Mouse (Mus musculus) cortical plate, adult 2 months (tissue): Measurements from ENCODE around the gene Abcc6.

Source experiments
- CTCF ChIP-seq: fragments of 200-500 bp; IDR thresholded peaks from 2 replicates; pipeline ENCODE4 v1.5.1; 2011; ENCODE audit warnings: mild to moderate bottlenecking, control low read depth, low read length; ENCODE audit not compliant: insufficient read depth; ENCODE audit errors: extremely low read depth
- POLR2A ChIP-seq: fragments of 200-500 bp; IDR thresholded peaks from 2 replicates; pipeline ENCODE4 v1.6.1; 2011; ENCODE audit warnings: mild to moderate bottlenecking, low read length, control low read depth; ENCODE audit not compliant: insufficient read depth; ENCODE audit errors: extremely low read depth

DNA sequence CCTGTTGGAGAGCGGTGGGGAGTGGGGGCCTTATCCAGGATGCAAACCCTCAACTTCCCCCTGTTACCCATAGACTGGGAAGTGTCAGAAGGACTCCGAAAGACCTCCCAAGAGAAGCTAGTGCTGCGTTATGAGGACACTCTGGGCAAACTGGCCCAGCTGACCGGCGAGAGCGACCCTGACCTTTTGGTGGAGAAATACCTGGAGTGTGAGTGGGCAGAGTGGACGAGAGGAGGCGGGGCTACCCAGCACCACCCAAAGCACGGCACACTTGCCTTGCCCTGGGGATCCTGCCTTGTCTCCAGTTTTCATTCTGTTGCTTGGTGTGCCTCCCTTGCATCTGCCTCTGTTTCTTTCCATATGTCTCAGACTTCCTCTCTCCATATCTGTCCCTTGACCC is 88.1 kb downstream of the Abcc6 start:
- TF ChIP-seq POLR2A (no peak), CTCF (no peak)
